Mouse (Mus musculus) liver, adult 2 months (tissue): ENCODE measurements at regions not wholly inside any gene's neighbourhood (a gene's known extent, or its start where the extent isn't known, plus 50 kb on each side); places are given as distances from the start of the nearest gene placed in this dataset.

Experiments used
- DNase-seq: peaks from one replicate; pipeline ENCODE4 v3.0.0-alpha.2; 2011; ENCODE audit warnings: low read depth, low spot score; ENCODE audit errors: extremely low read depth
- H3K27ac ChIP-seq: fragments of 200-500 bp; replicated peaks from 2 replicates; pipeline ENCODE4 v1.5.1; 2012; ENCODE audit warnings: low read depth, mild to moderate bottlenecking, control low read depth, inconsistent platforms, low read length; ENCODE audit not compliant: insufficient read depth
- H3K27me3 ChIP-seq: fragments of 200-500 bp; 2 replicates; pipeline ENCODE4 v1.6.1; 2012; ENCODE audit warnings: mild to moderate bottlenecking, moderate library complexity, low read length, inconsistent platforms; ENCODE audit not compliant: control insufficient read depth, insufficient read depth
- H3K36me3 ChIP-seq: fragments of 200-500 bp; 2 replicates; pipeline ENCODE4 v1.6.1; 2012; ENCODE audit warnings: low read length, inconsistent platforms; ENCODE audit not compliant: control insufficient read depth, insufficient read depth
- H3K4me1 ChIP-seq: fragments of 200-500 bp; 2 replicates; pipeline ENCODE4 v1.6.1; 2011; ENCODE audit warnings: low read length; ENCODE audit not compliant: control insufficient read depth, insufficient read depth
- H3K4me3 ChIP-seq: fragments of 200-500 bp; 2 replicates; pipeline ENCODE4 v1.5.1; 2011; ENCODE audit warnings: low read depth, mild to moderate bottlenecking, control low read depth, low read length, moderate library complexity; ENCODE audit not compliant: insufficient read depth
- H3K79me2 ChIP-seq: fragments of 200-500 bp; 2 replicates; pipeline ENCODE4 v1.6.1; 2012; ENCODE audit warnings: inconsistent platforms, mild to moderate bottlenecking, low read length, moderate library complexity; ENCODE audit not compliant: control insufficient read depth, insufficient read depth
- H3K9ac ChIP-seq: fragments of 200-500 bp; 2 replicates; pipeline ENCODE4 v1.6.1; 2012; ENCODE audit warnings: low read depth, mild to moderate bottlenecking, control low read depth, inconsistent platforms, low read length
- CTCF ChIP-seq: fragments of 200-500 bp; IDR thresholded peaks from 2 replicates; pipeline ENCODE4 v1.5.1; 2011; ENCODE audit warnings: low read depth, low read length, control low read depth
- POLR2A ChIP-seq: fragments of 200-500 bp; IDR thresholded peaks from 2 replicates; pipeline ENCODE4 v1.6.1; 2011; ENCODE audit warnings: low read length, control low read depth; ENCODE audit not compliant: insufficient read depth; ENCODE audit errors: extremely low read depth
- WGBS: fragments of 180-500 bp; shearing (Covaris S2); methylation state at CpG from one replicate; pipeline ENCODE4 v1.1.7; 2018; 5-methylcytosine and 5-hydroxymethylcytosine counted together

DNA sequence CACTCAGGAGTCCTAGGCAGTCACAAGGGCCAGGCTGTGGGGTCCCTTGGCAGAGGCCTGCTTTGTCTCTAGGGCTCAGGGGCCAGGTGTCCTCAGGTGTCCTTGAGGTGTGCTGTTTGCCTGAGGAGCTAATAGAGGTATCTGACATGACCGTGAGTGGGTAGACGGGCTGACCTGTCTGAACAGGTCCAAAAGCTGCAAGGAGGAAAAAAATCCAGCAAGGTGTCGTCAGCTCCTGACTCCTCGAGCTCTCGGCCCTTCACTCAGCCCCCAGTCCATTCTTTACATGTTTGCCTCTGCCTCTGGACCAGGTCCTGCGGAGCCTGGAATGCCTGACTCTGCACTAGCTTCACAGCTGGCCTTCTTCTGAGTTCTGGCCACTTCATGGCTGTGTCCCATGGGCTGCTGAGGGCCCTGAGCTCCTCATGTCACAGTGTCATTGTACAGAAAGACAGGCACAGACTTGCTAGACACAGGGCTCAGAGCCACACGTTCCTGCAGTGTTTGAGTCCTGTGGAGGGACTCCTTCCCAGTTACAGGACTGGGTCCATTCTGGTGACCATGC lies 51.9 kb upstream of the Haao start:
- no peaks in the 10 kb centered on the region for H3K79me2 ChIP-seq
- H3K4me1 ChIP-seq: peaks cover 9% of the 10 kb centered on the region
- TF ChIP-seq CTCF (no peak), POLR2A (no peak)
- no peaks in the 10 kb centered on the region for H3K27me3 ChIP-seq
- no peaks in the 10 kb centered on the region for H3K36me3 ChIP-seq
- H3K4me3 ChIP-seq: no peak overlapping the region
- WGBS: 89% methylated on average over 7 of the region's 7 CpGs
- DNase-seq: no peak
- H3K27ac ChIP-seq: no peak overlapping the region
- H3K9ac ChIP-seq: no peak overlapping the region

DNA sequence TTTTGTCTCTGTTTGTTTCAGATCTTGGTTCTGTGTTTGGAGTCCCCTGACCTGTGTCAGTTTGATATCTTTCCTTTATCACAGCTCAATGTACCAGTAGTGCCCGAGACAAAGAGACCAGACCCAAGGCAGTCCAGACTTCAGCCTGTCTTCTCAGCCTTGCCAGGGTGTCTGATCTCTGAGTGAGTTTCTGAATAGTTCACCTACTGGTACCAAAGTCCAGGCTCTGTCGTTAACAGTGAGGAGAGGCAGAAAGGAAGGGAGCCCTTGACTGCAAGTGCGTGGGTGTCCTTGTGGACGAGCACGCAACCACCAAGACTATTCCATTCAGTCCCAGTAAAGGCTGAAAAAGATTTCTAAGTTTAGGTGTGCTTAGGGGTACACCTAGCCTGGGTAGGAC lies 50.8 kb upstream of the Haao start:
- H3K4me3 ChIP-seq: no peak overlapping the region
- H3K4me1 ChIP-seq: peaks cover 9% of the 10 kb centered on the region
- H3K27ac ChIP-seq: no peak overlapping the region
- H3K79me2 ChIP-seq: no peaks in the 10 kb centered on the region
- no peak overlapping the region for H3K9ac ChIP-seq
- H3K36me3 ChIP-seq: no peaks in the 10 kb centered on the region
- 63% methylated on average over 5 of the region's 5 CpGs for WGBS
- H3K27me3 ChIP-seq: no peaks in the 10 kb centered on the region
- peak; percentile 26 for DNase-seq
- TF ChIP-seq CTCF: no peak
- no peak for TF ChIP-seq POLR2A
